Mouse (Mus musculus): ENCODE measurements around the gene Dusp3. TPM values are rescaled to one million over a fixed set of nuclear protein-coding genes. Genes with fewer than 3 reads are reported as not detected.
"Not testable (repeated sequence)": the region's sequence is repeated elsewhere in the genome, so short reads cannot be mapped to it uniquely, and the experiment has no call there.

Dusp3 gene
- polyA plus RNA-seq, 1 experiment from 2014 or later: 16.0 TPM

DNA sequence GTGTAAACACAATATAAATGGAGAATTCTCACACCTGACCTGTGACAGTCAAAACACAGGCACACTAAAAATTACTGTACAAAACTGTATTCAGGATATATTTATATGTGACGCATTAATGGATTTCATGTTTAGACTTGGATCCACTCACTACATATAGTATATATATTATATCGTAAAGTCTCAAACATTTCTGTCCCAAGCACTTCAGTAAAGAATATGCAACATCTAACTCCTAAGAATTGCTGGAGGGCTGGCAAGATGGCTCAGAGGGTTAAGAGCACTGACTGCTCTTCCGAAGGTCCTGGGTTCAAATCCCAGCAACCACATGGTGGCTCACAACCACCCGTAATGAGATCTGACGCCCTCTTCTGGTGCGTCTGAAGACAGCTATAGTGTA is 1.4 kb downstream of the Dusp3 start:
- not testable (repeated sequence) for H3K27me3 ChIP-seq; H3K9ac ChIP-seq; H3K9me3 ChIP-seq; H3K27ac ChIP-seq; H3K4me3 ChIP-seq; H3K4me2 ChIP-seq; ATAC-seq (ENCODE audit: low FRiP score); H3K36me3 ChIP-seq
- 73% methylated on average over 6 of the region's 6 CpGs for WGBS
- peaks cover 29% of the 10 kb centered on the region for H3K4me1 ChIP-seq (replicated peaks)

GRCm38 (mm10) chr11:101984054-101985025 is 2.5 kb downstream of the Dusp3 start, which contains the start of gene Cfap97d1:
Gene Cfap97d1 (plus strand): TSS chr11:101984279.
- WGBS: 1% methylated on average over 70 of the region's 71 CpGs

DNA sequence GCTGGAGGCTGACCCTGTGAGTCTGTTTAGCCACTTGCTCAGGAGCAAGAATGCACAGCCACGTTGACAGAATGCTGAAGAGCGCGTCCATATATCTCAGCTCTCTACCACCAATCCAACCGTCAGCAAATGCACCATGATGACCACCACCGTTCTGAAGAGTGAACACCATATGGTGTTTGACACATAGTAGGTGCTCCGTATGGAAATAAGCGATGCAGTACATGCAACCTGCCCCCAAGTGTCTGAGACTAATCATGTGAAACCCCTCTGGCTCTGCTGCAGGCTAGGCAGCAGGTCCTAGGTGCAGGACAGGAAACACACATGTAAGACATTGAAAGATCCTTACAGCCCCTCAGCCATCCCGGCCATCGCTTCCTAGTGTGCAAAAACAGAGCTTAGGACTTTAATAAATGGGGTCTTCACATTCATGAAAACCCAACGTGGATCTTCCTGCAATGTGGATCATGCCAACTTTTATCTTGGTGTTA is 3.3 kb downstream of the Dusp3 start:
- 0 out of 2 replicates have a peak overlapping the region, but pooled peaks have one; percentile 59 for H3K4me3 ChIP-seq

More at GRCm38 (mm10) chr11:101984054-101985025, 2.5 kb downstream of the Dusp3 start, which contains the start of gene Cfap97d1:
- Histone ChIP-seq H3K4me3 (peak within 1 kb of the TSS; percentile 59), H3K9me3 (no peaks in the 10 kb centered on the region), H3K27me3 (peaks cover 7% of the 10 kb centered on the region), H3K9ac (peak within 1 kb of the TSS; percentile 79), H3K4me1 (replicated peaks) (peaks cover 29% of the 10 kb centered on the region), H3K4me2 (peak within 1 kb of the TSS; percentile 98), H3K27ac (peak within 1 kb of the TSS; percentile 74), H3K36me3 (no peaks in the 10 kb centered on the region; the same call in 1 of the 2 replicates)
- ATAC-seq (ENCODE audit: low FRiP score): peak; percentile 70

GRCm38 (mm10) chr11:101982981-101983411 is 3.8 kb downstream of the Dusp3 start:
- WGBS: 69% methylated on average over 6 of the region's 6 CpGs
- Histone ChIP-seq H3K4me3 (no peak overlapping the region), H3K27ac (no peak overlapping the region), H3K9me3 (no peaks in the 10 kb centered on the region), H3K36me3 (no peaks in the 10 kb centered on the region; the same call in 1 of the 2 replicates), H3K4me1 (replicated peaks) (peaks cover 29% of the 10 kb centered on the region), H3K27me3 (peaks cover 7% of the 10 kb centered on the region), H3K9ac (no peak overlapping the region), H3K4me2 (peak overlapping the region; percentile 98)
- ATAC-seq (ENCODE audit: low FRiP score): no peak

More for the DNA sequence above, 3.3 kb downstream of the Dusp3 start:
- no peak for ATAC-seq (ENCODE audit: low FRiP score)
- Histone ChIP-seq H3K9me3 (no peaks in the 10 kb centered on the region), H3K27me3 (peaks cover 7% of the 10 kb centered on the region), H3K9ac (no peak overlapping the region), H3K27ac (no peak overlapping the region), H3K4me2 (peak overlapping the region; percentile 98), H3K4me1 (replicated peaks) (peaks cover 29% of the 10 kb centered on the region), H3K36me3 (no peaks in the 10 kb centered on the region; the same call in 1 of the 2 replicates)
- WGBS: 74% methylated on average over 10 of the region's 10 CpGs

DNA sequence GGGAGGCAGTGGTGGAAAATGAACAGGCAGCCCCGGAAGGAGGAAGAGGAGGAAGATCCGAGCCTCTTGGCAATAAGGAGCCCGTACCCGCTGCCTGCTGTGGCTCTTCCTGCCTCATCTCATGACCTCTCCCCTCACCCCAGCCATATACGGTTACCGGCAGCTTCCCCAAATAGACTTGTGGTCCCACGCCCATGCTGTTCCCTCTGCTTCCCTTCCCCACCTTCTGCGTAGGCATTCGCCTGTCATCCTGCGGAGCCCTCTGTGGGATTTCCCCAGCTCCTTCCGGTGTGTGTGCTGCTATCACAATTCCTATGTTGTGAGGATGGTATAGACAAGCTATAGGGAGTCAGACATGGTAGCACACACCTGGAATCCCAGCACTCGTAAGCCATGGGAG is 5.0 kb downstream of the Dusp3 start:
- Histone ChIP-seq H3K9me3 (no peaks in the 10 kb centered on the region), H3K4me3 (no peak overlapping the region), H3K9ac (0 out of 2 replicates have a peak overlapping the region, but pooled peaks have one; percentile 15), H3K27me3 (peaks cover under 1% of the 10 kb centered on the region; the same call in 1 of the 2 replicates), H3K36me3 (no peaks in the 10 kb centered on the region; the same call in 1 of the 2 replicates), H3K4me1 (replicated peaks) (peaks cover 29% of the 10 kb centered on the region), H3K27ac (no peak overlapping the region), H3K4me2 (no peak overlapping the region)
- WGBS: 79% methylated on average over 12 of the region's 12 CpGs
- no peak for ATAC-seq (ENCODE audit: low FRiP score)

DNA sequence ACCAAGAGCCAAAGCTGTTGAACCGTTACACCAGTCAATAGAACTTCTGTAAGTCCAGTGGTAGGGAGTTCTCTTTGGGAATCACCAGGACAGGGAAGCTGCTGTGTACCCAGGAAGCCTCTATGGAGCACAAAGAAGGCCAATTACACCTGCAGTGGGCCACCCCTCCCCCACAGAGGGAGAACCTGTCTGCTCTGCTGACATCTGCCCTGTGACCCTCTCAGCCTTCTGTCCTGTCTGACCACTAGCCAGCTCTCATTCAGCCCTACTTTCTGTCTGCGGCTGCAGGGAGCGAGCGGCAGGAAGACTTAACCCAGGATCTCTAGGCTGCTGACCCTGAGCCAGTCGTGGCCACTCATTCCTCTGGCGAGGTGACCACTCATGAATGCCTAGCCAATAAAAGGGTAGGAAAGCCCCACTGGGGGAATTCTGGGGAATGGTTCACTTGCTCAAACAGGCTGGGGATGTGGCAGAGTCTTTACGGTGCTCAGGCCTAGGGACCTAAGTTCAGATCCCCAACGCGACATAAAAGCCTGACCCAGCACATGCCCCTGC is 6.1 kb downstream of the Dusp3 start:
- Histone ChIP-seq H3K4me3 (no peak overlapping the region), H3K27me3 (no peaks in the 10 kb centered on the region; the same call in 1 of the 2 replicates), H3K4me2 (no peak overlapping the region), H3K36me3 (no peaks in the 10 kb centered on the region; the same call in 1 of the 2 replicates), H3K9ac (no peak overlapping the region), H3K4me1 (replicated peaks) (peaks cover 22% of the 10 kb centered on the region), H3K27ac (no peak overlapping the region), H3K9me3 (no peaks in the 10 kb centered on the region)
- WGBS: 78% methylated on average over 9 of the region's 9 CpGs
- no peak for ATAC-seq (ENCODE audit: low FRiP score)

- no peak for ATAC-seq (ENCODE audit: low FRiP score)
- 90% methylated on average over 5 of the region's 5 CpGs for WGBS
- Histone ChIP-seq H3K4me2 (no peak overlapping the region), H3K4me3 (no peak overlapping the region), H3K4me1 (replicated peaks) (peaks cover 12% of the 10 kb centered on the region), H3K9me3 (no peaks in the 10 kb centered on the region), H3K9ac (no peak overlapping the region), H3K27me3 (no peaks in the 10 kb centered on the region), H3K27ac (no peak overlapping the region), H3K36me3 (no peaks in the 10 kb centered on the region; the same call in 1 of the 2 replicates)
Measured at GRCm38 (mm10) chr11:101979140-101979539, 7.7 kb downstream of the Dusp3 start.

DNA sequence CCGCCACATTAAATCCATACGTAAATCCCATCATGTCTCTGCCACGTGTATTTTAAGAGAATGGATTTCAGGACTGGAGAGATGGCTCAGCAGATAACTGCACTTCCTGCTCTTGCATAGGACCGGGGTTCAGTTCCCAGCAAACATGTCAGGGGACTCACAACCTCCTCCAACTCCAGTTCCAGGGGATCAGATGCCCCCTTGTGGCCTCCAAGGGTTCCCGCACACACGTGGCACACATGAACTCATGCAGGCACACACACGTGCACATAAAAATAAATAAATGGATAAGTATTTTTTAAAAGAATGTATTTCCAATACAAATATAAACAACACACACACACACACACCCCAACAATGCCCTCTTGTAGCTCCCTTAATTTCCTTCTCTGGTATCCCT is 9.9 kb downstream of the Dusp3 start:
- no peak overlapping the region for H3K4me2 ChIP-seq
- H3K4me1 ChIP-seq (replicated peaks): no peaks in the 10 kb centered on the region
- H3K27me3 ChIP-seq: no peaks in the 10 kb centered on the region
- H3K4me3 ChIP-seq: no peak overlapping the region
- H3K27ac ChIP-seq: no peak overlapping the region
- no peaks in the 10 kb centered on the region; the same call in 1 of the 2 replicates for H3K36me3 ChIP-seq
- no peak overlapping the region for H3K9ac ChIP-seq
- ATAC-seq (ENCODE audit: low FRiP score): no peak
- H3K9me3 ChIP-seq: no peaks in the 10 kb centered on the region
- WGBS: 96% methylated on average over 7 of the region's 7 CpGs

GRCm38 (mm10) chr11:101974923-101975322 is 11.9 kb downstream of the Dusp3 start:
- ATAC-seq (ENCODE audit: low FRiP score): no peak
- WGBS: 56% methylated on average over 9 of the region's 9 CpGs
- no peaks in the 10 kb centered on the region for H3K27me3 ChIP-seq

GRCm38 (mm10) chr11:101974181-101974580 is 12.6 kb downstream of the Dusp3 start:
- Histone ChIP-seq H3K27me3 (no peaks in the 10 kb centered on the region), H3K9me3 (no peaks in the 10 kb centered on the region), H3K36me3 (no peaks in the 10 kb centered on the region), H3K4me1 (replicated peaks) (no peaks in the 10 kb centered on the region), H3K27ac (no peak overlapping the region), H3K4me2 (no peak overlapping the region), H3K4me3 (no peak overlapping the region), H3K9ac (no peak overlapping the region)
- no peak for ATAC-seq (ENCODE audit: low FRiP score)
- WGBS: 54% methylated on average over 6 of the region's 6 CpGs

More at GRCm38 (mm10) chr11:101974923-101975322, 11.9 kb downstream of the Dusp3 start:
- no peak overlapping the region for H3K27ac ChIP-seq
- H3K9me3 ChIP-seq: no peaks in the 10 kb centered on the region
- H3K4me2 ChIP-seq: no peak overlapping the region
- no peak overlapping the region for H3K4me3 ChIP-seq
- no peaks in the 10 kb centered on the region for H3K4me1 ChIP-seq (replicated peaks)
- no peak overlapping the region for H3K9ac ChIP-seq
- H3K36me3 ChIP-seq: no peaks in the 10 kb centered on the region; the same call in 1 of the 2 replicates

- Histone ChIP-seq H3K9ac (no peak overlapping the region), H3K4me1 (replicated peaks) (peaks cover 3% of the 10 kb centered on the region), H3K4me3 (no peak overlapping the region), H3K4me2 (no peak overlapping the region), H3K27ac (no peak overlapping the region), H3K36me3 (no peaks in the 10 kb centered on the region), H3K9me3 (no peaks in the 10 kb centered on the region), H3K27me3 (no peaks in the 10 kb centered on the region)
- 81% methylated on average over 9 of the region's 9 CpGs for WGBS
- ATAC-seq (ENCODE audit: low FRiP score): no peak
Measured at GRCm38 (mm10) chr11:101973496-101973895, 13.3 kb downstream of the Dusp3 start.

DNA sequence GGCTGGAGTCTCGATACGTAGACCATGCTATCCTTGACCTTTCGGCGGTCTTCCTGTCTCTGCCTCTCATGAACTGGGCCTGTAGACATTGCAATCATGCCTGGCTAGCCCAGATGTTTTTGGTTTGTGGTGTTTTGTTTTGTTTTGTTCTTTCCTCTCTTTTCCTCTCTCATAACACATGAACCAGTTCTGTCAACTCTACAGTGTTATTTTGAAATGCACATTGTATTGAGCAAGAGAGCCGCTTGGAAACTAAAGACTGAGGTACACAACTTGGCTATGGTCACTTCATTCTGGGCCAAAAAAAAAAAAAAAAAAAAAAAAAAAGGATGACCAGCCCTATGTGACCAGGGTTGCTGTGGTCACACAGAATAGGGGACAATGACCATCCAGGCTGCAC is 14.2 kb downstream of the Dusp3 start:
- Histone ChIP-seq H3K27ac (no peak overlapping the region), H3K4me3 (no peak overlapping the region), H3K4me2 (no peak overlapping the region), H3K9ac (no peak overlapping the region), H3K36me3 (no peaks in the 10 kb centered on the region), H3K4me1 (replicated peaks) (peaks cover 6% of the 10 kb centered on the region), H3K9me3 (no peaks in the 10 kb centered on the region), H3K27me3 (peaks cover 7% of the 10 kb centered on the region)
- WGBS: 93% methylated on average over 5 of the region's 5 CpGs
- no peak for ATAC-seq (ENCODE audit: low FRiP score)

Measured in hindbrain, embryonic 13.5 days (tissue).